Mouse (Mus musculus) monocyte, adult 5-6 weeks (primary cell): Measurements from ENCODE around the gene Cyp2s1. TPM values are rescaled to one million over a fixed set of nuclear protein-coding genes. Genes with fewer than 3 reads are reported as not detected.

ENCODE experiments used
- ATAC-seq: fragments of 153-309, 156-312 bp; replicated peaks from 2 replicates; pipeline ENCODE4 v1.8.0; 2017; ENCODE audit warnings: mild to moderate bottlenecking; ENCODE audit not compliant: low TSS enrichment, insufficient number of reproducible peaks, severe bottlenecking, poor library complexity, low FRiP score
- total RNA-seq: library from RNA; stranded (forward); fragments of 200-1000, 200-491, 200-594 nt; gene quantifications from 3 replicates; pipeline ENCODE4 v1.2.3, GENCODE M21; 2017

Gene Cyp2s1
- total RNA-seq, 1 experiment from 2014 or later = not detected

- ATAC-seq = no peak
These were observed 63.6 kb downstream of the Cyp2s1 start for GRCm38 (mm10) chr7:25753076-25753475.

Other genes with a start within 250 kb of the Cyp2s1 start
- gene Erich4, start 201.0 kb downstream of the Cyp2s1 start, total RNA-seq = not detected in 3 replicates
- gene Dmac2, start 197.5 kb downstream of the Cyp2s1 start, total RNA-seq = 37.9 to 60.2 TPM (median 48.5 TPM) in 3 replicates
- gene B3gnt8, start 190.3 kb downstream of the Cyp2s1 start, total RNA-seq = 3.4 to 9.2 TPM (median 5.4 TPM) in 3 replicates
- gene Bckdha, start 157.9 kb downstream of the Cyp2s1 start, total RNA-seq = 21.4 to 28.0 TPM (median 26.7 TPM) in 3 replicates
- 20.9 to 26.6 TPM (median 23.0 TPM) in 3 replicates for gene Exosc5, start 157.7 kb downstream of the Cyp2s1 start, total RNA-seq
- gene Tmem91, start 141.7 kb downstream of the Cyp2s1 start, total RNA-seq = 0.29 to 1.2 TPM (median 0.96 TPM) in 3 replicates
- gene B9d2, start 136.1 kb downstream of the Cyp2s1 start, total RNA-seq = 29.3 to 50.4 TPM (median 44.2 TPM) in 3 replicates
- 59.4 to 115 TPM (median 71.4 TPM) in 3 replicates for gene Tgfb1, start 129.9 kb downstream of the Cyp2s1 start, total RNA-seq
- 33.9 to 38.4 TPM (median 36.5 TPM) in 3 replicates for gene Ccdc97, start 97.8 kb downstream of the Cyp2s1 start, total RNA-seq
- gene Hnrnpul1, start 62.2 kb downstream of the Cyp2s1 start, total RNA-seq = 116 to 171 TPM (median 131 TPM) in 3 replicates
- gene Axl, start 28.2 kb downstream of the Cyp2s1 start, total RNA-seq = 4.9 to 6.4 TPM (median 5.8 TPM) in 3 replicates
- not detected in 3 replicates for gene Cyp2b10, start 80.7 kb upstream of the Cyp2s1 start, total RNA-seq
- gene Cyp2b13, start 244.6 kb upstream of the Cyp2s1 start, total RNA-seq = not detected in 3 replicates